7 mouse cellular contexts compared by ENCODE assay signal in genomic region chr9:96363581-96364140, GRCm38 (mm10). TPM values are rescaled to one million over a fixed set of nuclear protein-coding genes. Genes with fewer than 3 reads are reported as not detected.
DNase-seq lines count a peak whose midpoint lies in the region; ATAC-seq and TF ChIP-seq lines count a peak whose summit lies in the region.

No protein-coding gene starts in this region.

- peak; percentile 37 for ATAC-seq in granulocyte monocyte progenitor cell, adult 5-6 weeks (replicated peaks; ENCODE audit: poor library complexity, severe bottlenecking)
- peak; percentile 77 for ATAC-seq in intestine, postnatal 0 days

- intact Hi-C loops in left cerebral cortex, postnatal 36 days (cut with DNase I) = loop anchor here (5.0 kb wide), 2 partner anchors 74 to 114 kb away; partner anchors contain the start of gene Rnf7

- H3K27ac ChIP-seq in embryonic facial prominence, embryonic 10.5 days (replicated peaks) = peak overlapping the region; percentile 96
- peak overlapping the region; percentile 92 for H3K27ac ChIP-seq in intestine, postnatal 0 days (ENCODE audit: low read depth, low read length)

- DNase-seq in adrenal gland, postnatal 14 days = peak; percentile 91
- DNase-seq in embryonic facial prominence, embryonic 10.5 days (ENCODE audit: low spot score) = peak; percentile 78
- peak; percentile 69 to 75 for DNase-seq in left cerebral cortex, postnatal 36 days (ENCODE audit: low spot score in 2 of 2)
- peak; percentile 63 for DNase-seq in mesoderm, embryonic 11.5 days (ENCODE audit: low read depth, low spot score)
- DNase-seq in right cerebral cortex, postnatal 4 days = peak; percentile 50

- no peak for TF ChIP-seq CTCF in intestine, postnatal 0 days (IDR thresholded peaks at IDR 0.05; ENCODE audit: low read depth)

- no peaks in the 10 kb centered on the region for H3K9me3 ChIP-seq in embryonic facial prominence, embryonic 10.5 days
- no peaks in the 10 kb centered on the region for H3K9me3 ChIP-seq in intestine, postnatal 0 days (ENCODE audit: control insufficient read depth)

- H3K27me3 ChIP-seq in embryonic facial prominence, embryonic 10.5 days (replicated peaks; ENCODE audit: low read depth, poor library complexity, severe bottlenecking) = no peaks in the 10 kb centered on the region
- no peaks in the 10 kb centered on the region for H3K27me3 ChIP-seq in intestine, postnatal 0 days (replicated peaks; ENCODE audit: control insufficient read depth, insufficient read depth, low read length)

- H3K4me1 ChIP-seq in embryonic facial prominence, embryonic 10.5 days = peaks cover 24% of the 10 kb centered on the region
- 0 out of 2 replicates have a peak, but pooled peaks cover 4% of the 10 kb centered on the region for H3K4me1 ChIP-seq in intestine, postnatal 0 days (replicated peaks; ENCODE audit: control insufficient read depth, insufficient read depth, low read length)

- H3K4me2 ChIP-seq in intestine, postnatal 0 days (replicated peaks; ENCODE audit: low read depth) = peak overlapping the region; percentile 77

- peak overlapping the region; percentile 78 for H3K9ac ChIP-seq in intestine, postnatal 0 days (ENCODE audit: low read depth, low read length)

- H3K36me3 ChIP-seq in embryonic facial prominence, embryonic 10.5 days (replicated peaks) = peaks cover 9% of the 10 kb centered on the region
- 0 out of 2 replicates have a peak, but pooled peaks cover 3% of the 10 kb centered on the region for H3K36me3 ChIP-seq in intestine, postnatal 0 days (ENCODE audit: control insufficient read depth, insufficient read depth)

- H3K4me3 ChIP-seq in embryonic facial prominence, embryonic 10.5 days = peak overlapping the region; percentile 88
- peak overlapping the region; percentile 76 for H3K4me3 ChIP-seq in intestine, postnatal 0 days (ENCODE audit: low read depth, low read length)

- WGBS in embryonic facial prominence, embryonic 10.5 days = 2% methylated on average over 64 of the region's 64 CpGs
- WGBS in intestine, postnatal 0 days = 2% methylated on average over 60 of the region's 64 CpGs

RNA-seq across cellular contexts. Expression of gene Atp1b3, which starts 0.6 kb away (rescaled TPM):
- 167 and 168 TPM in 2 replicates for total RNA-seq in adrenal gland, postnatal 14 days (2021)
- polyA plus RNA-seq in embryonic facial prominence, embryonic 10.5 days (2016; fragmentation: Nextera tagmentation; extraction: Ambion mirVana) = 147 and 160 TPM in 2 replicates
- 124 and 164 TPM in 2 replicates for total RNA-seq in granulocyte monocyte progenitor cell, adult 5-6 weeks (2014; fragmentation: Nextera tagmentation)
- 125 and 147 TPM in 2 replicates for total RNA-seq in granulocyte monocyte progenitor cell, adult 5-6 weeks (2017)
- polyA plus RNA-seq in intestine, postnatal 0 days (2015; fragmentation: Nextera tagmentation; extraction: Ambion mirVana) = 89.3 and 91.4 TPM in 2 replicates
- total RNA-seq in left cerebral cortex, postnatal 36 days (2021) = 10 to 100 TPM; 81.4 to 90.6 TPM

Comparison
In these comparisons a context has a peak if more than half of its experiments do, and no peak if none do; other contexts are left out.
1. Peak in every context shown above with its lines: DNase-seq, ATAC-seq, H3K4me3 ChIP-seq and H3K27ac ChIP-seq.